Mouse (Mus musculus) midbrain, embryonic 11.5 days (tissue): Measurements from ENCODE around the gene Wnt5b. TPM values are rescaled to one million over a fixed set of nuclear protein-coding genes. Genes with fewer than 3 reads are reported as not detected.

Source experiments
- ATAC-seq: fragments of 200-750 bp; cut with Nextera tagmentation; 2 replicates; pipeline ENCODE4 v1.8.0; 2017; ENCODE audit warnings: moderate TSS enrichment, moderate library complexity; ENCODE audit not compliant: low FRiP score
- DNase-seq: peaks from one replicate; pipeline ENCODE4 v3.0.0; 2015; ENCODE audit warnings: low spot score; ENCODE audit errors: missing footprints
- H3K27ac ChIP-seq: fragments of 300-500 bp; sonication (generic); 2 replicates; pipeline ENCODE4 v1.5.1; 2014; ENCODE audit warnings: low read depth, low read length
- H3K27me3 ChIP-seq: fragments of 300-500 bp; sonication (generic); 2 replicates; pipeline ENCODE4 v1.6.1; 2014; ENCODE audit warnings: mild to moderate bottlenecking, low read length, moderate library complexity, mixed read lengths; ENCODE audit not compliant: control insufficient read depth, insufficient read depth
- H3K36me3 ChIP-seq: fragments of 300-500 bp; sonication (generic); 2 replicates; pipeline ENCODE4 v1.6.1; 2014; ENCODE audit warnings: mild to moderate bottlenecking, low read length, moderate library complexity, mixed read lengths; ENCODE audit not compliant: control insufficient read depth, insufficient read depth
- H3K4me1 ChIP-seq: fragments of 300-500 bp; sonication (generic); 2 replicates; pipeline ENCODE4 v1.6.1; 2014; ENCODE audit warnings: low read length; ENCODE audit not compliant: control insufficient read depth, insufficient read depth
- H3K4me2 ChIP-seq: fragments of 300-500 bp; sonication (generic); 2 replicates; pipeline ENCODE4 v1.6.1; 2014; ENCODE audit warnings: mild to moderate bottlenecking, moderate library complexity
- H3K4me3 ChIP-seq: fragments of 300-500 bp; sonication (generic); 2 replicates; pipeline ENCODE4 v1.5.1; 2014; ENCODE audit warnings: low read depth, low read length
- H3K9ac ChIP-seq: fragments of 300-500 bp; sonication (generic); 2 replicates; pipeline ENCODE4 v1.6.1; 2014; ENCODE audit warnings: low read length
- H3K9me3 ChIP-seq: fragments of 300-500 bp; sonication (generic); 2 replicates; pipeline ENCODE4 v1.6.1; 2016; ENCODE audit warnings: low read length; ENCODE audit not compliant: control insufficient read depth
- WGBS: fragments of 180-500 bp; shearing (Covaris S2); extraction: QIAGEN DNeasy Blood & Tissue Kit; methylation state at CpG from one replicate; pipeline ENCODE4 v1.1.7; 2014; 5-methylcytosine and 5-hydroxymethylcytosine counted together
- polyA plus RNA-seq: library from polyadenylated mRNA; unstranded; fragments of >200 nt; fragmentation: Nextera tagmentation; extraction: Ambion mirVana; gene quantifications from 2 replicates; pipeline ENCODE4 v1.2.1, GENCODE M21; 2014

The Wnt5b gene
- polyA plus RNA-seq, 1 experiment from 2014 or later, result 9.2 TPM

DNA sequence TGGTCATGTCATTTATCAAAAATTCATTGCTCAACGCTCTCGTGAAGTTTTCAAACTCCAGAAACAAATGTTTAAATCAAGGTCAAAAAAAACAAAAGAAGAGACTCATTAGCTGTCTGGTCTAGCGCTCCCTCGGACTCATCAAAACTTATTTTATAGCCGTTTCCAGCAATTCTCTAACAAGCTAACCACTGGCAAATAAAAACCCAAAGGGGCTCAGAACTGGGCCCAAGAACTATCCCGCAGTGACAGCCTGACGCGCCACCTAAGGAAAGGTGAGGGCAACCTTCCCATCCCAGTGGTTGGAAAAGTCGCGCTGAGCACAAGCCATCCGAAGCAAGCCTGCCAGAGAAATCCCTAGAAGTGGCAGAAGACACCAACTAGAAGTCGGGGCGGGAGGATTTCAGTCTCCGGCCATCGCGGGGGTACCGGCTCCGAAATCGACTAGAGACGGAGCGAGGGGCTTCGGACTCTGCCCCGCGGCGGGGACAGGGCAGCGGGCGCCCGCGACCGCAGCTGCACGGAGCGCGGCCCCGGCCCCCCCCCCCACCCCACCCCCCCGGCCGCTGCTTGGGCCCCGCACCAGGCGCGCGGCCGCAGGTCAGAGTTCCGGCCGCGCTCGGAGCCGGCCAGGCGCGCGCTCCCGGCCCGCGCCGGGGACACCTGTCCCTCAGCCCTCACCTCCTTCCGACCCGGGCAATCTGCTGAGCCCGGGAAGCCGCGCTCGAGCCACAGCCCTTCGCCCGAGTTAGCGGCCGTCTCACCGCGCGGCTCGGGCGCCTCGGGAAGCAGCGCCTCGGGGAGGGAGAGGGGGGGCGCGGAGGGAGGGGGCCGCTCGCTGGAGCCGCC is 156.1 kb downstream of the Wnt5b start:
- ATAC-seq (peak; percentile 89), DNase-seq (peak; percentile 91)
- Histone ChIP-seq H3K9ac (peak overlapping the region; percentile 88), H3K4me3 (peak overlapping the region; percentile 82), H3K4me2 (peak overlapping the region; percentile 85), H3K4me1 (peaks cover 9% of the 10 kb centered on the region), H3K27me3 (no peaks in the 10 kb centered on the region), H3K36me3 (no peaks in the 10 kb centered on the region), H3K9me3 (no peaks in the 10 kb centered on the region), H3K27ac (peak overlapping the region; percentile 84)
- 1% methylated on average over 50 of the region's 76 CpGs for WGBS

DNA sequence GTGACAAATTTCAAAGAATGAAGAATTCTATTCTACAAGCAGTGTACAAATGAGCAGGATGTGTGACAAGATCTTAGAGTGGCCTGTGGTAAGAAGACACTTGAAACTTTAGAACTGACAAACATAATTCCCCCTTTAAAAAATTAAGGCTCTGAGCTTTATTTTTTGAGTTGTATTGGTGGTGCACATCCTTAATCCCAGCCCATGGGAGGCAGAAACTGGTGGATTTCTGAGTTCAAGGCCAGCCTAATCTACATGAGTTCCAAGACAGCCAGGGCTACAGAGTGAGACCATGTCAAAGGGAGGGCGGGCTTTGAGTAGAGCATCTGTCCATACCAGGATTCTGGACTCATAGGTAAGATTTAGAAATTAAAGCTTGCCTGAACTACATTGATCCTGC is 157.3 kb downstream of the Wnt5b start:
- Histone ChIP-seq H3K9me3 (no peaks in the 10 kb centered on the region), H3K27me3 (no peaks in the 10 kb centered on the region), H3K4me2 (peak overlapping the region; percentile 85; the same call in 1 of the 2 replicates), H3K36me3 (no peaks in the 10 kb centered on the region), H3K4me1 (peaks cover 9% of the 10 kb centered on the region), H3K27ac (no peak overlapping the region), H3K4me3 (peak overlapping the region; percentile 82; the same call in 1 of the 2 replicates), H3K9ac (no peak overlapping the region)
- ATAC-seq, result no peak
- DNase-seq, result no peak
- WGBS, result 97% methylated on average over 1 of the region's 1 CpGs

DNA sequence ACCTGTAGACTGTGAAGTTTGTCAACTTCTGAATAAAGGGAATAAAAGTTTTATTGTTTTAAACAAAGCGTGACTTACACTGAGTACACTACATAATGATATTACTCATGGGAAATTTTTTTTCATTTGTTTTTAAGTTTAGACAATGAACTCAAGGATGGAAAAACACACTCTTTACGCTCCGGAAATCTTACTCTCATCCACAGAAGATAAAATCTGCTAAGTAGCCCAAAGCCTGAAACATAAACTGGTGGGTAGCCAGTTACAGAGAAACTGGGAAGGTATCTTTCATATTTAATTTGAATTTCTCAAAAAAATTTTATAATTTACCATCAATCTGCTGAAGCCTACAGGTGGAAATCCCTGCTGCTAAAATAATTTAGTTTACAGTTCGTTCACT is 157.7 kb downstream of the Wnt5b start:
- Histone ChIP-seq H3K4me2 (no peak overlapping the region), H3K9me3 (no peaks in the 10 kb centered on the region), H3K27ac (no peak overlapping the region), H3K36me3 (no peaks in the 10 kb centered on the region), H3K27me3 (no peaks in the 10 kb centered on the region), H3K4me3 (no peak overlapping the region), H3K4me1 (peaks cover 9% of the 10 kb centered on the region), H3K9ac (no peak overlapping the region)
- no peak for DNase-seq
- ATAC-seq, result no peak
- WGBS, result 94% methylated on average over 4 of the region's 4 CpGs

DNA sequence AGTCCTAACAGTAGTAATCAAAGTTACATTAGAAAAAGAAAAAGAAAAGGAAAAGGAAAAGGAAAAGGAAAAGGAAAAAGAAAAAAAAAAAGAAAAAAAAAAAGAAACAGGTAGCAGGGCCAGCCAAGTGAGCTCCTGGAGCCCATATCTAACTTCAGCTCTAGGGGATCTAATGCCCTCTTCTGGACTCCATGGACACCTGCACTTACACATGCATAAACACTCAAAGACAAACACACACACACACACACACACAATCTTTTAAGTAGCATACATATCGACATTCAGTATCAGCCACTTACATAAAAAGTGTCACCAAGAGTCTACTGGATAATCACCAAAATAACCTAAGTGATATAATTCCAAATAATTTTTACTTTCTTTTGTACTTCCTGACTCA is 158.5 kb downstream of the Wnt5b start:
- Histone ChIP-seq H3K9ac (no peak overlapping the region), H3K9me3 (no peaks in the 10 kb centered on the region), H3K27ac (no peak overlapping the region), H3K27me3 (no peaks in the 10 kb centered on the region), H3K4me2 (no peak overlapping the region), H3K4me1 (peaks cover 9% of the 10 kb centered on the region), H3K36me3 (no peaks in the 10 kb centered on the region), H3K4me3 (no peak overlapping the region)
- DNase-seq (no peak), ATAC-seq (no peak)
- WGBS, result 100% methylated on average over 1 of the region's 1 CpGs

Other genes with a start within 250 kb of the Wnt5b start
- 0.23 TPM in 1 of 2 replicates, not detected in the other for gene Lrtm2, start 213.6 kb downstream of the Wnt5b start, polyA plus RNA-seq
- gene Adipor2, start 126.6 kb downstream of the Wnt5b start, polyA plus RNA-seq, result 17.1 and 18.7 TPM in 2 replicates
- 5.7 and 6.6 TPM in 2 replicates for gene Fbxl14, start 64.7 kb downstream of the Wnt5b start, polyA plus RNA-seq